Mouse (Mus musculus): ENCODE measurements around the gene Msh2. TPM values are rescaled to one million over a fixed set of nuclear protein-coding genes. Genes with fewer than 3 reads are reported as not detected.
"Not testable (repeated sequence)": the region's sequence is repeated elsewhere in the genome, so short reads cannot be mapped to it uniquely, and the experiment has no call there.

The Msh2 gene
- 10 to 100 TPM in 12 of 26 experiments, 1 to 10 TPM in 11, under 1 TPM in 3; 0.69 to 29.2 (median 7.6) TPM for total RNA-seq (2018; cell fraction: chromatin; rRNA removed)
- total RNA-seq (2018; cell fraction: cytosol; rRNA removed): 10 to 100 TPM in 3 of 26 experiments, 1 to 10 TPM in 23; 4.0 to 10.7 (median 6.8) TPM
- total RNA-seq (2018; cell fraction: nucleus; rRNA removed): 10 to 100 TPM in 6 of 26 experiments, 1 to 10 TPM in 20; 1.8 to 26.7 (median 5.2) TPM
- 7.2 to 16.7 TPM (median 10.0 TPM) in 3 replicates for polyA plus RNA-seq (2018)

DNA sequence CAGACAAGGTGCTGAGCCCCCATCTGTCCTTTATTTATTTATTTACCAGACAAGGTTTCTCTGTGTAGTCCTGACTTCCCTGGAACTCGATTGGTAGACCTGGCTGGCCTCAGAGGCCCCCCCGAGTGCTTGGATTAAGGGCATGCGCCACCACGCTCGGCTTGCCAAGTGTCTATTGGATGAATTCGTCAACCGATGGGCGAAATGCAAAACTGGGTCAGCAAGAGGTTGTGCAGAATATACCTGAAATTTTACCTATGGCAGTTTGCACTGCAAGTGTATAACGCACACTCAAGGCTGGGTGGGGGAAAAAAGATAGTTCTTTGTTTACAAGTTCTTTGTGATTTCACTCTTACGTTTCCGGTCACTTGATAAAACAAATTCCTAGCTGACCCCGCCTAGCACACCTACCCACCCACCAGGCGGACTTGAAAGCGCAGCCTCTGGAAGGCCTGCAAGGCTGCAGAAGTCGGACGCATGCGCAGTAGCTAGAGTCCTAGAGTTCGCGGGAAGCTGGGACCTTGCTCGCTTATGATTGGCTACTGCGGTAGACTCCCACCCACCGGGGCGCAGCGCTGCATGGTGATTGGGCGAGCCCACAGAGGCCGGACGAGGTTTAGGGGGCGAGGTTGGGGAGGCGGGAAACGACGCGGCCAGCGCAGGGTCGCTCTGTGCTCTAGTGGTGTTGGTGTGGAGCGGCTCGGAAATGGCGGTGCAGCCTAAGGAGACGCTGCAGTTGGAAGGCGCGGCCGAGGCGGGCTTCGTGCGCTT lies at the start of gene Msh2:
Gene Msh2, plus strand, starts transcription at position 441 of the 771 bp plus-strand sequence.
- no peak within 1 kb of the TSS for H3K27ac ChIP-seq
- 4% methylated on average over 44 of the region's 44 CpGs for WGBS (ENCODE audit: missing documents)

GRCm38 (mm10) chr17:87625510-87626086 lies 46.5 kb upstream of the Msh2 start:
- H3K4me3 ChIP-seq (ENCODE audit: inconsistent target): no peak overlapping the region
- H3K27ac ChIP-seq: no peak overlapping the region
- 71% methylated on average over 3 of the region's 3 CpGs for WGBS (ENCODE audit: missing documents)
- H3K79me2 ChIP-seq (ENCODE audit: inconsistent target): no peaks in the 10 kb centered on the region
- no peaks in the 10 kb centered on the region for H3K36me3 ChIP-seq (ENCODE audit: inconsistent target)

More for the DNA sequence above, at the start of gene Msh2:
- peak within 1 kb of the TSS; percentile 43 for H3K4me3 ChIP-seq (ENCODE audit: inconsistent target)
- H3K36me3 ChIP-seq (ENCODE audit: inconsistent target): no peaks in the 10 kb centered on the region
- peaks cover 11% of the 10 kb centered on the region; the same call in 1 of the 2 replicates for H3K79me2 ChIP-seq (ENCODE audit: inconsistent target)

GRCm38 (mm10) chr17:87628144-87628543 lies 44.0 kb upstream of the Msh2 start:
- 95% methylated on average over 5 of the region's 5 CpGs for whole genome bisulfite sequencing (ENCODE audit: missing documents)

DNA sequence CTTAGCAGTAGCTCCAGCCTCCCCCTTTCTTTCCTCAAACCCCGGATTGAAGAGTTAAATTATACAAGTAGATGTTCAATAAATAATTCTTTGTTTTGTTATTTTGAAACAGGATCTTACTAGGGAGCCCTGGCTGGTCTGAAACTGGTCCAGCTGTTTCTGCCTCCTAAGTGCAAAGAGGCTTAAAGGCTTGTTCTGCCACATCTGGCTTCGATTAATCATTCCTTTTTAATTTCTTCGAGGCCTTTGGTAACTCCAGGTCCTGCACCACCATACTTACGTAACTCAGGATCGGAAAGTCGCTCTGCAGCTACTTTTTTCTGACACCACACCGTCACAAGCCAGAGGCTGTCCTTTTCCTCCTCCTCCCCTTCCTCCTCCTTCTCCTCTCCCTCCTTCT lies 43.4 kb upstream of the Msh2 start:
- no peak overlapping the region for H3K4me3 ChIP-seq (ENCODE audit: inconsistent target)
- no peaks in the 10 kb centered on the region for H3K79me2 ChIP-seq (ENCODE audit: inconsistent target)
- no peak overlapping the region for H3K27ac ChIP-seq
- H3K36me3 ChIP-seq (ENCODE audit: inconsistent target): no peaks in the 10 kb centered on the region
- 74% methylated on average over 7 of the region's 7 CpGs for WGBS (ENCODE audit: missing documents)

More at GRCm38 (mm10) chr17:87628144-87628543, 44.0 kb upstream of the Msh2 start:
- Histone ChIP-seq H3K36me3 (ENCODE audit: inconsistent target) (no peaks in the 10 kb centered on the region), H3K4me3 (ENCODE audit: inconsistent target) (no peak overlapping the region), H3K79me2 (ENCODE audit: inconsistent target) (no peaks in the 10 kb centered on the region), H3K27ac (no peak overlapping the region)

GRCm38 (mm10) chr17:87637056-87637389 lies 35.1 kb upstream of the Msh2 start:
- no peak overlapping the region for H3K4me3 ChIP-seq (ENCODE audit: inconsistent target)
- no peaks in the 10 kb centered on the region for H3K79me2 ChIP-seq (ENCODE audit: inconsistent target)
- 12% methylated on average over 22 of the region's 22 CpGs for WGBS (ENCODE audit: missing documents)
- H3K27ac ChIP-seq: no peak overlapping the region
- H3K36me3 ChIP-seq (ENCODE audit: inconsistent target): no peaks in the 10 kb centered on the region

DNA sequence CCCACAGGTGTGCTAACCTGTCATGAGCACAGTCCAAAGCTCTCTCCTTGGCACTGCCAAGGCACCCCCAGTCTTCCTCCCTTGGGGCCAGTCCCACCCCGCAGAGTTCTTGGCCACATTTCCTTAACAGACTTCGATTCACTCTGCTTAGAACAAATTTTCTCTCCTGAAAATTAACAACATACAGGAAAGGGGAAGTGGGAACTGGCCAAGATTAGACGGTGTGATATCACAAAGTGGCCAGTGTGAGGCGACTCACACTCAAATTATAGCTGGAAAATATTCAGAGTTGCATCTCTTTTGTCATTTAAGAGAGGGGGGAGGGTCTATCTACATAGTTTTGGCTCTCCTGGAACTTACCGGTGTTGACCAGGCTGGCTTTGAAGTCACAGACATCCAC lies 32.9 kb upstream of the Msh2 start:
- Histone ChIP-seq H3K4me3 (ENCODE audit: inconsistent target) (no peak overlapping the region), H3K36me3 (ENCODE audit: inconsistent target) (no peaks in the 10 kb centered on the region), H3K27ac (no peak overlapping the region), H3K79me2 (ENCODE audit: inconsistent target) (no peaks in the 10 kb centered on the region)
- 18% methylated on average over 5 of the region's 5 CpGs for WGBS (ENCODE audit: missing documents)

GRCm38 (mm10) chr17:87640272-87640671 lies 31.9 kb upstream of the Msh2 start:
- 97% methylated on average over 22 of the region's 27 CpGs for WGBS (ENCODE audit: missing documents)
- Histone ChIP-seq H3K27ac (no peak overlapping the region), H3K4me3 (ENCODE audit: inconsistent target) (no peak overlapping the region), H3K36me3 (ENCODE audit: inconsistent target) (no peaks in the 10 kb centered on the region), H3K79me2 (ENCODE audit: inconsistent target) (no peaks in the 10 kb centered on the region)

DNA sequence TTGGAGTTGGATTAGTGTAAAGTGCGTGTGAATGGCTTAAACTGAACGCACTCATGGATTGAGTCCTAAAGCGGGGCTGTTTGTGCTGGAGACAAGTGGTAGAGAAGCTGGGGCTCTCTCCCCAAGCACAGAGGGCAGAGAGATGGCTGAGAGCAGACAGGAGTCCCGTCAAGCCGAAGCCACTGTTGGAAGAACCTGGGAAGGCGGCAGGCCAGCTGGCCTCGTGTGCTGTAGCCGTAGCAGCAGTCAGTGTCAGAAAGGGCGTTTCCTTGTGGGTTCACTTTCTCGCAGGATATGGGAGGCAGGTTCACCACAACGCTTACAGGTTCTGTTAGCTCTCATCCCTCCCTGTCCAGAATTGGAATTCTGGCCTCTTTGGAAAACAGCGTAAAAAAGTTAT lies 31.1 kb upstream of the Msh2 start:
- no peak overlapping the region for H3K27ac ChIP-seq
- H3K79me2 ChIP-seq (ENCODE audit: inconsistent target): no peaks in the 10 kb centered on the region
- H3K4me3 ChIP-seq (ENCODE audit: inconsistent target): no peak overlapping the region
- WGBS (ENCODE audit: missing documents): 96% methylated on average over 12 of the region's 12 CpGs
- H3K36me3 ChIP-seq (ENCODE audit: inconsistent target): no peaks in the 10 kb centered on the region

- Histone ChIP-seq H3K4me3 (ENCODE audit: inconsistent target) (no peak overlapping the region), H3K27ac (no peak overlapping the region), H3K79me2 (ENCODE audit: inconsistent target) (no peaks in the 10 kb centered on the region), H3K36me3 (ENCODE audit: inconsistent target) (no peaks in the 10 kb centered on the region)
- WGBS (ENCODE audit: missing documents): 81% methylated on average over 8 of the region's 8 CpGs
These were observed 29.4 kb upstream of the Msh2 start for GRCm38 (mm10) chr17:87642744-87643143.

DNA sequence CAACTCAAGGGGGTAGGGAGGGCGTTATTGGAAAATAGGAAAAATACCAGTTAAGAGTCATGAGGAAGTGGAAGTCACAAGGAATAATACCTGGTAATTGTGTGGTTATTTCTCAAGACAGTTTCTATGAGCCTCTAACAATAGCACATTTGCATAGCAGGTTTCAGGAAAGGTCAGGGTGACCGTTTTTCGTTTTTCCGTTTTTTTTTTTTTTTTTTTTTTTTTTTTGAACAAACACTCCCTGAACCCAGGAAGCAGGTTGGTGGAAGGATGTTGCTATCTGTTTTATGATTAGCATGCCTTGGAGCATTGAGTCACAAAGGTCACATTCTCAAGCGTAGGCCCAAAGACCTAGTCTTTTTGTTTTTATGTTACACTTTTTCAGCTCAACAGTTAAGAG lies 16.5 kb upstream of the Msh2 start:
- H3K79me2 ChIP-seq (ENCODE audit: inconsistent target); H3K4me3 ChIP-seq (ENCODE audit: inconsistent target); H3K36me3 ChIP-seq (ENCODE audit: inconsistent target); H3K27ac ChIP-seq: not testable (repeated sequence)
- WGBS (ENCODE audit: missing documents): 98% methylated on average over 5 of the region's 5 CpGs

- H3K27ac ChIP-seq; H3K4me3 ChIP-seq (ENCODE audit: inconsistent target); H3K36me3 ChIP-seq (ENCODE audit: inconsistent target); H3K79me2 ChIP-seq (ENCODE audit: inconsistent target): not testable (repeated sequence)
- 98% methylated on average over 7 of the region's 9 CpGs for WGBS (ENCODE audit: missing documents)
These were observed 10.1 kb upstream of the Msh2 start for GRCm38 (mm10) chr17:87661958-87662573.

DNA sequence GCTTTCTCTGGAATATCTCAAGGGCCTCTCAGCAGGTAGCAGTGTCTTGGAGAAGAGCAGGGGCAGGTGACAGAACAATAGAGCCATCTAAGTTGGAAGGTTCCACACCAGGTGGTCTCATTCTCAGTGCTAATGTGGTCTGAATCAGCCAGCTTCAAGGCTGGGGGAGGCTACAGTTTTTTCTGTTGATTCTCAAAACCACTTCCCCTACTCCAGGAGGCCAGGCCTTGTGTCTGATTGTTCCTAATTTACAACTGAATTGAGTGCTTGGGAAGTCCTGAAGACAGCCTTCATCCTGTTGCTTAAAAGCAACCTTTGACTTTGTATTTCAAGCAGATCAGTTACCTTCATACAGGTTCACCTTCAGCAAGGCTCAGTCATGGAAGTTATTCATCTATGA lies 7.9 kb upstream of the Msh2 start:
- no peak overlapping the region for H3K4me3 ChIP-seq (ENCODE audit: inconsistent target)
- no peaks in the 10 kb centered on the region for H3K79me2 ChIP-seq (ENCODE audit: inconsistent target)
- no peaks in the 10 kb centered on the region for H3K36me3 ChIP-seq (ENCODE audit: inconsistent target)
- no peak overlapping the region for H3K27ac ChIP-seq

DNA sequence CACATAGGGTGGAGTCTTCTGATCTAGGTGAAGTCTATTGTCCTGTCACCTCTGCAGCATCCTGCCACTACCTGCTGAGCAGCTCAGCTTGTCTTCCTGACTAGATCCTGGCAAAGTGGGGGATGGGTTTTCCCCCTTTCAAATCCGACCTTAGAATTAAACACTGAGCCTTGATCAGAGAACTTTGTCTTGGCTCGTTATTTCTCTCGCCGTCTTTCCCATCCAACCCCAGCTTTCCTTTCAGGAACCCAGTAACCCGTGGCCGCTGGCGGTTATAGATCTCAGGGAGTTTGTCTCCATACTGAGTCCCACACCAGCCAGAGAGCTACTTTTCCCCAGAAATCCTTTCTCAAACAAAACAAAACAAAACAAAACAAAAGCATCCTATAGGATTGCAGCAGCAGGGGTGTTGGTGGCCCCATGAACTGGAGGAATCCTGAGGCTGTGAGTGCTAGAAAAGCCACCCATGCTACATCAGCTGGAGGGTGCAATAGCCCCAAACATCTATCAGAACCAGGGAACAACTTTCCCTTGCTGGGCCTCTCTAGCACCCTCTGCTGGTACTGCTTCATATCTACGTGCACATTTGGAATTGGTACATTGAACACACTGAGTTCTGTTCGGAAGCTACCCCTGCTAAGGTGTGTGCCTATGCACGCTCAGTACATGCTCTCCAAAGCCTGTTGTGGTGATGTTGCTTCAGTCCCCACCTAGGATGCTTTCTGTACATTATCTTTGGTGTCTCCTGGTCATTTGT lies 6.9 kb upstream of the Msh2 start:
- no peak overlapping the region for H3K27ac ChIP-seq
- H3K36me3 ChIP-seq (ENCODE audit: inconsistent target): no peaks in the 10 kb centered on the region
- 95% methylated on average over 10 of the region's 10 CpGs for WGBS (ENCODE audit: missing documents)
- H3K4me3 ChIP-seq (ENCODE audit: inconsistent target): no peak overlapping the region
- no peaks in the 10 kb centered on the region for H3K79me2 ChIP-seq (ENCODE audit: inconsistent target)

DNA sequence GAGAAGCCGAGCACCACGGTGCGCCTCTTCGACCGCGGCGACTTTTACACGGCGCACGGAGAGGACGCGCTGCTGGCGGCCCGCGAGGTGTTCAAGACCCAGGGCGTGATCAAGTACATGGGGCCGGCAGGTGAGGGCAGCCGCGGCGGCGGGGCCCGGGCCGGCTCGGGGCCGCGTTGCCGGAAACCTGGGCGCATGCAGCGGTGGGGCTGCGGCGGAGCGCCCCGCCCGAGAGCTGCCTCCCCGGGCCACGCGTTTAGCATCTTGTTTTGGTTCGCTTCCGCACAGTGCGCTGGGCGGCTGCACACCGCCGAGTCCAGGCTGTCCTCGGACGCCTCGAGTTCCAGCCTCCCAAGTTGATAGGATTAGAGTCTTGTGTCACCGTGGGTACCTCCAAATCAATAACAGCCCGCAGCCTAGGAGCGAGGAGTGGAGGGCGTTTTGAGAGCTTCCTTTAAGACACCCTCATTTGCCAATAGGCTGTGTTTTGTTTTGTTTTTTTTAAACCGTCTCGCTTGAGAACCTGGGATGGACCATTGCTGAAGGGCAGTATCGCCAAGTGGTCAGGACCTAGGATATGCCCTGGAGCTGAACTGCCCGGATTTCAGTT lies 652 bp downstream of the Msh2 start:
- no peak overlapping the region for H3K27ac ChIP-seq

More for the DNA sequence above, 652 bp downstream of the Msh2 start:
- Histone ChIP-seq H3K36me3 (ENCODE audit: inconsistent target) (no peaks in the 10 kb centered on the region), H3K4me3 (ENCODE audit: inconsistent target) (peak overlapping the region; percentile 43), H3K79me2 (ENCODE audit: inconsistent target) (peaks cover 13% of the 10 kb centered on the region; the same call in 1 of the 2 replicates)
- under 1% methylated on average over 44 of the region's 54 CpGs for WGBS (ENCODE audit: missing documents)

Data from macrophage (primary cell).